Mouse (Mus musculus) intestine, embryonic 15.5 days (tissue): ENCODE measurements around the gene 9630041A04Rik. TPM values are rescaled to one million over a fixed set of nuclear protein-coding genes. Genes with fewer than 3 reads are reported as not detected.

Experiments
- ATAC-seq: fragments of 200-750 bp; cut with Nextera tagmentation; 2 replicates; pipeline ENCODE4 v1.8.0; 2017; ENCODE audit warnings: moderate TSS enrichment, moderate library complexity
- H3K27ac ChIP-seq: fragments of 300-500 bp; sonication (generic); 2 replicates; pipeline ENCODE4 v1.5.1; 2015; ENCODE audit warnings: mild to moderate bottlenecking, inconsistent platforms
- H3K27me3 ChIP-seq: fragments of 300-500 bp; sonication (generic); replicated peaks from 2 replicates; pipeline ENCODE4 v1.6.1; 2015; ENCODE audit warnings: inconsistent platforms
- H3K36me3 ChIP-seq: fragments of 300-500 bp; sonication (generic); 2 replicates; pipeline ENCODE4 v1.6.1; 2015; ENCODE audit warnings: inconsistent platforms
- H3K4me1 ChIP-seq: fragments of 300-500 bp; sonication (generic); replicated peaks from 2 replicates; pipeline ENCODE4 v1.6.1; 2015; ENCODE audit warnings: inconsistent platforms
- H3K4me2 ChIP-seq: fragments of 300-500 bp; sonication (generic); replicated peaks from 2 replicates; pipeline ENCODE4 v1.6.1; 2015; ENCODE audit warnings: mild to moderate bottlenecking, inconsistent platforms
- H3K4me3 ChIP-seq: fragments of 300-500 bp; sonication (generic); replicated peaks from 2 replicates; pipeline ENCODE4 v1.5.1; 2015; ENCODE audit warnings: inconsistent platforms
- H3K9ac ChIP-seq: fragments of 300-500 bp; sonication (generic); 2 replicates; pipeline ENCODE4 v1.6.1; 2015; ENCODE audit warnings: inconsistent platforms
- H3K9me3 ChIP-seq: fragments of 300-500 bp; sonication (generic); 2 replicates; pipeline ENCODE4 v1.6.1; 2016; ENCODE audit warnings: inconsistent platforms
- WGBS: fragments of 180-500 bp; shearing (Covaris S2); methylation state at CpG from one replicate; pipeline ENCODE4 v1.1.7; 2015; 5-methylcytosine and 5-hydroxymethylcytosine counted together
- polyA plus RNA-seq: library from polyadenylated mRNA; unstranded; fragments of >200 nt; fragmentation: Nextera tagmentation; extraction: Ambion mirVana; gene quantifications from 2 replicates; pipeline ENCODE4 v1.2.1, GENCODE M21; 2015

9630041A04Rik gene
- polyA plus RNA-seq, 1 experiment from 2014 or later, result 0.15 TPM

GRCm38 (mm10) chr9:101924829-101925228 lies 63.2 kb downstream of the 9630041A04Rik start:
- Histone ChIP-seq H3K9me3 (no peaks in the 10 kb centered on the region), H3K4me1 (no peaks in the 10 kb centered on the region), H3K4me3 (no peak overlapping the region), H3K27ac (no peak overlapping the region), H3K4me2 (no peak overlapping the region), H3K9ac (no peak overlapping the region), H3K36me3 (no peaks in the 10 kb centered on the region), H3K27me3 (no peaks in the 10 kb centered on the region)
- no peak for ATAC-seq
- 48% methylated on average over 4 of the region's 4 CpGs for WGBS

GRCm38 (mm10) chr9:101933946-101934573 lies 72.4 kb downstream of the 9630041A04Rik start:
- Histone ChIP-seq H3K36me3 (no peaks in the 10 kb centered on the region), H3K27me3 (no peaks in the 10 kb centered on the region), H3K27ac (no peak overlapping the region), H3K9ac (no peak overlapping the region), H3K4me1 (no peaks in the 10 kb centered on the region), H3K9me3 (no peaks in the 10 kb centered on the region), H3K4me2 (no peak overlapping the region), H3K4me3 (no peak overlapping the region)
- 68% methylated on average over 8 of the region's 8 CpGs for WGBS
- ATAC-seq, result no peak

- no peaks in the 10 kb centered on the region for H3K4me1 ChIP-seq
- no peak overlapping the region for H3K9ac ChIP-seq
- no peak overlapping the region for H3K27ac ChIP-seq
- H3K36me3 ChIP-seq, result no peaks in the 10 kb centered on the region
- no peak for ATAC-seq
- 80% methylated on average over 8 of the region's 8 CpGs for WGBS
- no peak overlapping the region for H3K4me2 ChIP-seq
- H3K4me3 ChIP-seq, result no peak overlapping the region
- no peaks in the 10 kb centered on the region for H3K27me3 ChIP-seq
- H3K9me3 ChIP-seq, result no peaks in the 10 kb centered on the region
Observed at GRCm38 (mm10) chr9:101934887-101935286, 73.2 kb downstream of the 9630041A04Rik start.

- Histone ChIP-seq H3K9ac (no peak overlapping the region), H3K36me3 (no peaks in the 10 kb centered on the region), H3K4me3 (no peak overlapping the region), H3K4me1 (no peaks in the 10 kb centered on the region), H3K9me3 (no peaks in the 10 kb centered on the region), H3K27me3 (no peaks in the 10 kb centered on the region), H3K4me2 (no peak overlapping the region), H3K27ac (no peak overlapping the region)
- WGBS, result 69% methylated on average over 4 of the region's 4 CpGs
- ATAC-seq, result no peak
Observed at GRCm38 (mm10) chr9:101938066-101938465, 76.4 kb downstream of the 9630041A04Rik start.

GRCm38 (mm10) chr9:101939006-101939405 lies 77.4 kb downstream of the 9630041A04Rik start:
- ATAC-seq, result no peak
- H3K4me3 ChIP-seq, result no peak overlapping the region
- H3K9me3 ChIP-seq, result no peaks in the 10 kb centered on the region
- no peak overlapping the region for H3K27ac ChIP-seq
- no peak overlapping the region for H3K9ac ChIP-seq
- 78% methylated on average over 5 of the region's 5 CpGs for WGBS
- H3K27me3 ChIP-seq, result no peaks in the 10 kb centered on the region
- no peak overlapping the region for H3K4me2 ChIP-seq
- H3K4me1 ChIP-seq, result no peaks in the 10 kb centered on the region
- H3K36me3 ChIP-seq, result no peaks in the 10 kb centered on the region

GRCm38 (mm10) chr9:101940182-101940581 lies 78.5 kb downstream of the 9630041A04Rik start:
- ATAC-seq, result no peak
- WGBS, result 72% methylated on average over 3 of the region's 3 CpGs

GRCm38 (mm10) chr9:101942058-101942669 lies 80.5 kb downstream of the 9630041A04Rik start:
- H3K4me3 ChIP-seq, result no peak overlapping the region
- WGBS, result 83% methylated on average over 9 of the region's 9 CpGs
- no peak for ATAC-seq

More at GRCm38 (mm10) chr9:101940182-101940581, 78.5 kb downstream of the 9630041A04Rik start:
- no peak overlapping the region for H3K9ac ChIP-seq
- no peak overlapping the region for H3K4me3 ChIP-seq
- no peaks in the 10 kb centered on the region for H3K36me3 ChIP-seq
- no peaks in the 10 kb centered on the region for H3K9me3 ChIP-seq
- H3K27me3 ChIP-seq, result no peaks in the 10 kb centered on the region
- no peaks in the 10 kb centered on the region for H3K4me1 ChIP-seq
- H3K4me2 ChIP-seq, result no peak overlapping the region
- H3K27ac ChIP-seq, result no peak overlapping the region

GRCm38 (mm10) chr9:101945326-101945725 lies 83.7 kb downstream of the 9630041A04Rik start:
- no peak overlapping the region for H3K4me3 ChIP-seq
- no peaks in the 10 kb centered on the region for H3K36me3 ChIP-seq
- H3K4me2 ChIP-seq, result no peak overlapping the region
- no peak for ATAC-seq
- no peaks in the 10 kb centered on the region for H3K4me1 ChIP-seq
- H3K27me3 ChIP-seq, result no peaks in the 10 kb centered on the region
- no peaks in the 10 kb centered on the region for H3K9me3 ChIP-seq
- H3K27ac ChIP-seq, result no peak overlapping the region
- no peak overlapping the region for H3K9ac ChIP-seq
- WGBS, result 64% methylated on average over 7 of the region's 7 CpGs

More at GRCm38 (mm10) chr9:101942058-101942669, 80.5 kb downstream of the 9630041A04Rik start:
- H3K27ac ChIP-seq, result no peak overlapping the region
- H3K27me3 ChIP-seq, result no peaks in the 10 kb centered on the region
- H3K9me3 ChIP-seq, result no peaks in the 10 kb centered on the region
- H3K9ac ChIP-seq, result no peak overlapping the region
- no peaks in the 10 kb centered on the region for H3K4me1 ChIP-seq
- H3K4me2 ChIP-seq, result no peak overlapping the region
- no peaks in the 10 kb centered on the region for H3K36me3 ChIP-seq

GRCm38 (mm10) chr9:101945814-101946213 lies 84.2 kb downstream of the 9630041A04Rik start:
- Histone ChIP-seq H3K27ac (no peak overlapping the region), H3K27me3 (no peaks in the 10 kb centered on the region), H3K36me3 (no peaks in the 10 kb centered on the region), H3K9ac (no peak overlapping the region), H3K9me3 (no peaks in the 10 kb centered on the region), H3K4me1 (no peaks in the 10 kb centered on the region), H3K4me2 (no peak overlapping the region), H3K4me3 (no peak overlapping the region)
- ATAC-seq, result no peak
- WGBS, result 89% methylated on average over 4 of the region's 4 CpGs

- ATAC-seq, result no peak
- H3K9me3 ChIP-seq, result no peaks in the 10 kb centered on the region
- no peaks in the 10 kb centered on the region for H3K27me3 ChIP-seq
- no peak overlapping the region for H3K27ac ChIP-seq
- no peak overlapping the region for H3K4me3 ChIP-seq
- WGBS, result 22% methylated on average over 3 of the region's 3 CpGs
- no peak overlapping the region for H3K4me2 ChIP-seq
- no peaks in the 10 kb centered on the region for H3K4me1 ChIP-seq
- H3K9ac ChIP-seq, result no peak overlapping the region
- H3K36me3 ChIP-seq, result no peaks in the 10 kb centered on the region
Observed at GRCm38 (mm10) chr9:101950101-101950500, 88.5 kb downstream of the 9630041A04Rik start.

- 85% methylated on average over 4 of the region's 4 CpGs for WGBS
- no peaks in the 10 kb centered on the region for H3K4me1 ChIP-seq
- ATAC-seq, result no peak
Observed at GRCm38 (mm10) chr9:101954529-101954928, 92.9 kb downstream of the 9630041A04Rik start.

GRCm38 (mm10) chr9:101956228-101956627 lies 94.6 kb downstream of the 9630041A04Rik start:
- Histone ChIP-seq H3K9me3 (no peaks in the 10 kb centered on the region), H3K27me3 (no peaks in the 10 kb centered on the region)

More at GRCm38 (mm10) chr9:101954529-101954928, 92.9 kb downstream of the 9630041A04Rik start:
- Histone ChIP-seq H3K9ac (no peak overlapping the region), H3K27me3 (no peaks in the 10 kb centered on the region), H3K4me2 (no peak overlapping the region), H3K27ac (no peak overlapping the region), H3K4me3 (no peak overlapping the region), H3K36me3 (no peaks in the 10 kb centered on the region), H3K9me3 (no peaks in the 10 kb centered on the region)

GRCm38 (mm10) chr9:101971806-101972205 lies 110.2 kb downstream of the 9630041A04Rik start:
- no peak overlapping the region for H3K9ac ChIP-seq
- ATAC-seq, result no peak
- H3K4me3 ChIP-seq, result no peak overlapping the region
- no peaks in the 10 kb centered on the region for H3K36me3 ChIP-seq
- no peaks in the 10 kb centered on the region for H3K4me1 ChIP-seq
- H3K27me3 ChIP-seq, result no peaks in the 10 kb centered on the region
- no peak overlapping the region for H3K4me2 ChIP-seq
- 27% methylated on average over 6 of the region's 6 CpGs for WGBS
- no peaks in the 10 kb centered on the region for H3K9me3 ChIP-seq
- no peak overlapping the region for H3K27ac ChIP-seq

More at GRCm38 (mm10) chr9:101956228-101956627, 94.6 kb downstream of the 9630041A04Rik start:
- WGBS, result 44% methylated on average over 4 of the region's 4 CpGs
- Histone ChIP-seq H3K9ac (no peak overlapping the region), H3K4me1 (no peaks in the 10 kb centered on the region), H3K4me3 (no peak overlapping the region), H3K27ac (no peak overlapping the region), H3K4me2 (no peak overlapping the region), H3K36me3 (no peaks in the 10 kb centered on the region)
- ATAC-seq, result no peak
